Mouse (Mus musculus): Measurements from ENCODE around the gene Wars2. TPM values are rescaled to one million over a fixed set of nuclear protein-coding genes. Genes with fewer than 3 reads are reported as not detected.

Gene Wars2
- total RNA-seq, 2 experiments from 2014 or later = 3.5 to 3.9 TPM

GRCm38 (mm10) chr3:99184373-99184772 is 43.5 kb downstream of the Wars2 start:
- ATAC-seq (ENCODE audit: poor library complexity, severe bottlenecking) = no peak

GRCm38 (mm10) chr3:99188097-99188496 is 47.2 kb downstream of the Wars2 start:
- ATAC-seq (ENCODE audit: poor library complexity, severe bottlenecking) = no peak

- no peak for ATAC-seq (ENCODE audit: poor library complexity, severe bottlenecking)
Measured at GRCm38 (mm10) chr3:99193576-99193975, 52.7 kb downstream of the Wars2 start.

GRCm38 (mm10) chr3:99203331-99203730 is 62.5 kb downstream of the Wars2 start:
- ATAC-seq (ENCODE audit: poor library complexity, severe bottlenecking) = no peak

- no peak for ATAC-seq (ENCODE audit: poor library complexity, severe bottlenecking)
Measured at GRCm38 (mm10) chr3:99208416-99208815, 67.5 kb downstream of the Wars2 start.

GRCm38 (mm10) chr3:99211105-99211698 is 70.3 kb downstream of the Wars2 start:
- ATAC-seq (ENCODE audit: poor library complexity, severe bottlenecking) = no peak

GRCm38 (mm10) chr3:99227807-99228206 is 86.9 kb downstream of the Wars2 start:
- ATAC-seq (ENCODE audit: poor library complexity, severe bottlenecking) = no peak

- peak; percentile 69 for ATAC-seq (ENCODE audit: poor library complexity, severe bottlenecking)
Measured at GRCm38 (mm10) chr3:99233393-99234318, 92.8 kb downstream of the Wars2 start.

GRCm38 (mm10) chr3:99234319-99234869 is 93.5 kb downstream of the Wars2 start:
- ATAC-seq (ENCODE audit: poor library complexity, severe bottlenecking) = peak; percentile 34; the same call in 1 of the 2 replicates

- ATAC-seq (ENCODE audit: poor library complexity, severe bottlenecking) = no peak
Measured at GRCm38 (mm10) chr3:99235116-99235803, 94.4 kb downstream of the Wars2 start.

- ATAC-seq (ENCODE audit: poor library complexity, severe bottlenecking) = no peak
Measured at GRCm38 (mm10) chr3:99235804-99236755, 95.2 kb downstream of the Wars2 start.

- ATAC-seq (ENCODE audit: poor library complexity, severe bottlenecking) = no peak
Measured at GRCm38 (mm10) chr3:99238691-99239090, 97.8 kb downstream of the Wars2 start.

GRCm38 (mm10) chr3:99239301-99240045 is 98.6 kb downstream of the Wars2 start:
- no peak for ATAC-seq (ENCODE audit: poor library complexity, severe bottlenecking)

- ATAC-seq (ENCODE audit: poor library complexity, severe bottlenecking) = no peak
Measured at GRCm38 (mm10) chr3:99240213-99240720, 99.4 kb downstream of the Wars2 start, which contains the start of gene Tbx15. Gene Tbx15 (plus strand): TSS chr3:99240381.

GRCm38 (mm10) chr3:99240811-99241738 is 100.2 kb downstream of the Wars2 start:
- no peak for ATAC-seq (ENCODE audit: poor library complexity, severe bottlenecking)

GRCm38 (mm10) chr3:99242481-99242880 is 101.6 kb downstream of the Wars2 start:
- no peak for ATAC-seq (ENCODE audit: poor library complexity, severe bottlenecking)

- no peak for ATAC-seq (ENCODE audit: poor library complexity, severe bottlenecking)
Measured at GRCm38 (mm10) chr3:99245341-99245740, 104.5 kb downstream of the Wars2 start.

- ATAC-seq (ENCODE audit: poor library complexity, severe bottlenecking) = no peak
Measured at GRCm38 (mm10) chr3:99246629-99247028, 105.8 kb downstream of the Wars2 start.

Measured in megakaryocyte, adult 5-6 weeks (primary cell).